Mouse (Mus musculus): Measurements from ENCODE around the gene Cacng2. TPM values are rescaled to one million over a fixed set of nuclear protein-coding genes. Genes with fewer than 3 reads are reported as not detected.

Gene Cacng2
- polyA plus RNA-seq, 1 experiment from 2014 or later: 0.03 TPM

- Histone ChIP-seq H3K9me3 (replicated peaks) (no peaks in the 10 kb centered on the region), H3K27ac (no peak overlapping the region), H3K4me1 (peaks cover 26% of the 10 kb centered on the region), H3K9ac (no peak overlapping the region), H3K27me3 (peaks cover 18% of the 10 kb centered on the region), H3K4me2 (no peak overlapping the region), H3K36me3 (peaks cover 51% of the 10 kb centered on the region), H3K4me3 (replicated peaks) (no peak overlapping the region)
- 65% methylated on average over 3 of the region's 3 CpGs for WGBS
- no peak for ATAC-seq (replicated peaks; ENCODE audit: low FRiP score)
Observed at GRCm38 (mm10) chr15:77958071-77958470, 161.8 kb downstream of the Cacng2 start.

- Histone ChIP-seq H3K4me3 (replicated peaks) (no peak overlapping the region), H3K4me2 (no peak overlapping the region), H3K9me3 (replicated peaks) (no peaks in the 10 kb centered on the region), H3K27ac (no peak overlapping the region), H3K36me3 (peaks cover 47% of the 10 kb centered on the region), H3K4me1 (peaks cover 26% of the 10 kb centered on the region), H3K9ac (no peak overlapping the region), H3K27me3 (peaks cover 18% of the 10 kb centered on the region)
- 34% methylated on average over 5 of the region's 5 CpGs for WGBS
- no peak for ATAC-seq (replicated peaks; ENCODE audit: low FRiP score)
Observed at GRCm38 (mm10) chr15:77957625-77958024, 162.2 kb downstream of the Cacng2 start.

- Histone ChIP-seq H3K27ac (no peak within 1 kb of the TSS; the same call in 1 of the 2 replicates), H3K4me1 (peaks cover 26% of the 10 kb centered on the region), H3K9me3 (replicated peaks) (no peaks in the 10 kb centered on the region), H3K9ac (peak within 1 kb of the TSS; percentile 36), H3K27me3 (peaks cover 18% of the 10 kb centered on the region), H3K4me2 (peak within 1 kb of the TSS; percentile 91), H3K36me3 (peaks cover 35% of the 10 kb centered on the region), H3K4me3 (replicated peaks) (peak within 1 kb of the TSS; percentile 64)
- ATAC-seq (replicated peaks; ENCODE audit: low FRiP score): peak; percentile 85
- WGBS: under 1% methylated on average over 38 of the region's 39 CpGs
Observed at GRCm38 (mm10) chr15:77956404-77956901, 163.4 kb downstream of the Cacng2 start, which contains the start of gene Foxred2. Gene Foxred2, minus strand, starts transcription at chr15:77956722.

DNA sequence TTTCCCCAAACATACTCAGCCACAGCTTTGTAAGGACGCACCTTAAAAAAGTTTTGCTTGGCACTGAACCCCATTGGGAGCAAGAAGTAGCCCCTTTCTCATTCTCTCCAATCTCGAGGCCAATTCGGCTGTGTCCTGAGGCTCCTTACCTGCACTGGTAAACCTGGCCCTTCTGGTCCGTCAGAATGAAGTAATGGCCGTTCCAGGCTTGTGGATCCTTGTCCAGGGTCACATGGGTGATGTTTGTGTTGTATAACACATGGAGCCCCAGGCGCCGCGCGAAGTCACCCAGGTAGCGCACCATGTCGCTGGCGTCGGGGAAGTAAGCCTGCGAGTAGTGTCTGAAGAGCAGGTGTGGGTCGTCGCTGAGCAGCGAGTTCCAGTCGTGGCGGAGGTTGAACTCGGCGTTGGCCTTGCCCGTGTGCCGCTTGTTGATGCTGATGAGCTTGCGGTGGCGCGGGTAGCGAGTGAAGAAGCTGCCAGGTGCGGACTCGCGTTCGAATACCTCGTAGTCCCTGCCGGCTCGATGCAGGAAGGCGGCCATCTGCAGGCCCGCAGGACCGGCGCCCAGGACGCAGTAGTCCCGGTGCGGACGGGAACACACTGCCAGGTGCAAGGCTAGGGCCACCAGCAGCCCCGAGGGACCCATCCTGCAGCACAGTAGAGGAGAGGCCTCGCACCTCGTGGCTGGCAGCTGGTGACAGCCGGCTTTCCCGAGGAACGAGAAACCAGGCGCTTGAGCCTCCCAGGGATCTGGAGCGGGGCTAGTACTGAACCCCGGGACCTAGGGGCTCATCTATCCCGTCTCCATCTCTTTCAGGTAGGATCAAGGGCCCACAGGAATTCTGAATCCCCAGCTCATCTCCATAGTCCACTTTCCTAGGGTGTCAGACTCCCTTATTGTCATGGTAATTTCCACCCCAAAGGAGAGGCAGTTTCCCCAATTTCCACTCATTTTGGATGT is 164.1 kb downstream of the Cacng2 start:
- peaks cover 28% of the 10 kb centered on the region for H3K36me3 ChIP-seq

DNA sequence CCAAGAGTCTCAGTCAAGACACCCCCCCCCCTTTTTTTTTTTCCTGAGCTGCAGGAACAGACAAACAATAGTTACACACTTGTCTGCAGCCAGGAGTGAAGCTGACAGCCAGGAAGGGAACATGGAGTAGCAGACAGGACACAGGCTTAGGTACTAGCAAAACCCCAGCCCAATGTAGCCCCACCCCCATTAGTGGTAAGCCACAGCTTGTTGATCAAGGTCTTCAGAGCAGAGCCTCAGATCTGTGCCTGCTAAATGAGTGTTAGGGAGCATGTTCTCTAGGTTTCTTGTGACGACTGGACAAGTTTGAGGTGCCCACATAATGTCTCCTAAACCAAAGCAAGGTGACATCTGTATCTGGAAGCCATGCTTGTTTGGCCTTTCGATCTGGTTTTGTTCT is 165.5 kb downstream of the Cacng2 start:
- peaks cover 18% of the 10 kb centered on the region for H3K27me3 ChIP-seq
- no peaks in the 10 kb centered on the region for H3K9me3 ChIP-seq (replicated peaks)
- no peak overlapping the region for H3K4me3 ChIP-seq (replicated peaks)
- peaks cover 14% of the 10 kb centered on the region for H3K36me3 ChIP-seq
- H3K4me1 ChIP-seq: peaks cover 26% of the 10 kb centered on the region
- H3K4me2 ChIP-seq: no peak overlapping the region
- WGBS: 94% methylated on average over 2 of the region's 2 CpGs
- no peak overlapping the region for H3K9ac ChIP-seq
- ATAC-seq (replicated peaks; ENCODE audit: low FRiP score): no peak
- H3K27ac ChIP-seq: no peak overlapping the region

More for the DNA sequence above, 164.1 kb downstream of the Cacng2 start:
- whole genome bisulfite sequencing: 6% methylated on average over 52 of the region's 52 CpGs
- Histone ChIP-seq H3K4me3 (replicated peaks) (peak overlapping the region; percentile 64), H3K27ac (no peak overlapping the region), H3K4me1 (peaks cover 26% of the 10 kb centered on the region), H3K9me3 (replicated peaks) (no peaks in the 10 kb centered on the region), H3K4me2 (peak overlapping the region; percentile 91), H3K27me3 (peaks cover 18% of the 10 kb centered on the region), H3K9ac (peak overlapping the region; percentile 36)
- ATAC-seq (replicated peaks; ENCODE audit: low FRiP score): peak; percentile 62

DNA sequence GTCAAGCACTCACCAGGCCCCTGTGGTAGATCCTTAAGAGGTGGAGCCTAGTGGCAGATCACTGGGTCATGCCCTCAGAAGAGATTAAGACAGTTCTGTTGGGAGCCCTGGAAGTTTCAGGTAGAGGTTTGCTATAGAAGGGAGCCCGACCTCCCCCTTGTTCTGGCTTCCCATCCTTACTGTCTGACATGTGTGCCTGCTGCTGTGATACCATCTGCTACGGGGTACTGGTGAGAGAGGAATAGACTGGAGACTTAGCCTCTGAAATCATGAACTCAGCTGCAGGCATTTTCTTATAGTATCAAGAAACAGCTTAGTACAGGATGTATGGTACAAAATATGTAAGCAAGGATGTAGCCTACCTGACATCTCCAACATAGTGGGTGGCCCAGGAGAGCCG is 166.9 kb downstream of the Cacng2 start:
- WGBS: 85% methylated on average over 3 of the region's 3 CpGs
- Histone ChIP-seq H3K4me2 (no peak overlapping the region), H3K4me3 (replicated peaks) (no peak overlapping the region), H3K9ac (no peak overlapping the region), H3K4me1 (peaks cover 26% of the 10 kb centered on the region), H3K27ac (no peak overlapping the region), H3K9me3 (replicated peaks) (no peaks in the 10 kb centered on the region), H3K36me3 (no peaks in the 10 kb centered on the region), H3K27me3 (peaks cover 18% of the 10 kb centered on the region)
- no peak for ATAC-seq (replicated peaks; ENCODE audit: low FRiP score)

- no peaks in the 10 kb centered on the region for H3K4me1 ChIP-seq
- H3K27ac ChIP-seq: no peak overlapping the region
- no peak overlapping the region for H3K4me3 ChIP-seq (replicated peaks)
- H3K9ac ChIP-seq: no peak overlapping the region
- 0 out of 2 replicates have a peak, but pooled peaks cover 4% of the 10 kb centered on the region for H3K27me3 ChIP-seq
- WGBS: 87% methylated on average over 7 of the region's 7 CpGs
- no peaks in the 10 kb centered on the region for H3K9me3 ChIP-seq (replicated peaks)
- no peak overlapping the region for H3K4me2 ChIP-seq
- H3K36me3 ChIP-seq: no peaks in the 10 kb centered on the region
- ATAC-seq (replicated peaks; ENCODE audit: low FRiP score): no peak
Observed at GRCm38 (mm10) chr15:77949061-77949460, 170.8 kb downstream of the Cacng2 start.

GRCm38 (mm10) chr15:77945711-77946110 is 174.1 kb downstream of the Cacng2 start:
- Histone ChIP-seq H3K9me3 (replicated peaks) (no peaks in the 10 kb centered on the region), H3K4me3 (replicated peaks) (no peak overlapping the region), H3K9ac (no peak overlapping the region), H3K4me2 (no peak overlapping the region), H3K27me3 (no peaks in the 10 kb centered on the region), H3K27ac (no peak overlapping the region), H3K4me1 (no peaks in the 10 kb centered on the region), H3K36me3 (0 out of 2 replicates have a peak, but pooled peaks cover 9% of the 10 kb centered on the region)
- WGBS: 80% methylated on average over 4 of the region's 4 CpGs
- no peak for ATAC-seq (replicated peaks; ENCODE audit: low FRiP score)

Other genes with a start within 250 kb of the Cacng2 start
- 240 and 253 TPM in 2 replicates for gene Txn2, start 191.0 kb downstream of the Cacng2 start, polyA plus RNA-seq (2015; fragmentation: Nextera tagmentation; extraction: Ambion mirVana)
- 4.6 and 5.6 TPM in 2 replicates for gene Foxred2, start 163.3 kb downstream of the Cacng2 start, polyA plus RNA-seq (2015; fragmentation: Nextera tagmentation; extraction: Ambion mirVana)
- 210 and 223 TPM in 2 replicates for gene Eif3d, start 149.2 kb downstream of the Cacng2 start, polyA plus RNA-seq (2015; fragmentation: Nextera tagmentation; extraction: Ambion mirVana)
- 88.8 and 90.2 TPM in 2 replicates for gene Ift27, start 54.1 kb upstream of the Cacng2 start, polyA plus RNA-seq (2015; fragmentation: Nextera tagmentation; extraction: Ambion mirVana)
- gene Pvalb, start 86.4 kb upstream of the Cacng2 start, polyA plus RNA-seq (2015; fragmentation: Nextera tagmentation; extraction: Ambion mirVana): not detected in 2 replicates
- 3.5 and 4.0 TPM in 2 replicates for gene Ncf4, start 124.8 kb upstream of the Cacng2 start, polyA plus RNA-seq (2015; fragmentation: Nextera tagmentation; extraction: Ambion mirVana)
- 0.19 and 0.35 TPM in 2 replicates for gene Csf2rb2, start 185.7 kb upstream of the Cacng2 start, polyA plus RNA-seq (2015; fragmentation: Nextera tagmentation; extraction: Ambion mirVana)
- gene Csf2rb, start 205.7 kb upstream of the Cacng2 start, polyA plus RNA-seq (2015; fragmentation: Nextera tagmentation; extraction: Ambion mirVana): 1.2 TPM in 2 replicates